Mouse (Mus musculus): Measurements from ENCODE around the gene Kat8.

- TF ChIP-seq CTCF (IDR thresholded peaks at IDR 0.05; ENCODE audit: extremely low read depth, insufficient read length, insufficient replicate concordance, low read depth, low read length) (no peak), POLR2A (IDR thresholded peaks at IDR 0.05; ENCODE audit: low read depth, low read length) (peak; percentile 64)
Measured at GRCm38 (mm10) chr7:127903971-127904796, 8.1 kb upstream of the Kat8 start, which contains the start of gene Bckdk.
